ENCODE assay signal across 7 mouse cellular contexts in genomic region chr9:112233822-112234504, GRCm38 (mm10). TPM values are rescaled to one million over a fixed set of nuclear protein-coding genes. Genes with fewer than 3 reads are reported as not detected.
DNase-seq lines count a peak whose midpoint lies in the region; ATAC-seq lines count a peak whose summit lies in the region.

No protein-coding gene starts in this region.

- peak overlapping the region; percentile 99 for H3K4me3 ChIP-seq in megakaryocyte, embryonic 14.5 days (replicated peaks)
- H3K4me3 ChIP-seq in forebrain, embryonic 12.5 days (replicated peaks): peak overlapping the region; percentile 57
- H3K4me3 ChIP-seq in limb, embryonic 10.5 days: peak overlapping the region; percentile 61
- peak overlapping the region; percentile 58 for H3K4me3 ChIP-seq in neural tube, embryonic 13.5 days

- H3K27me3 ChIP-seq in megakaryocyte, embryonic 14.5 days (replicated peaks): peaks cover 2% of the 10 kb centered on the region
- H3K27me3 ChIP-seq in forebrain, embryonic 12.5 days: peaks cover 58% of the 10 kb centered on the region
- peaks cover 70% of the 10 kb centered on the region for H3K27me3 ChIP-seq in limb, embryonic 10.5 days (ENCODE audit: low read depth, poor library complexity, severe bottlenecking)
- H3K27me3 ChIP-seq in neural tube, embryonic 13.5 days: peaks cover 30% of the 10 kb centered on the region

- peak; percentile 60 for DNase-seq in limb, embryonic 10.5 days (ENCODE audit: low spot score)
- no peak for DNase-seq in right cerebral cortex, postnatal 10 days (ENCODE audit: low spot score in 2 of 2)
- DNase-seq in kidney, postnatal 14 days: no peak

- H3K9ac ChIP-seq in forebrain, embryonic 12.5 days: peak overlapping the region; percentile 71; the same call in 1 of the 2 replicates
- H3K9ac ChIP-seq in neural tube, embryonic 13.5 days: peak overlapping the region; percentile 78

- WGBS in forebrain, embryonic 12.5 days: 16% methylated on average over 12 of the region's 12 CpGs
- WGBS in limb, embryonic 10.5 days: 18% methylated on average over 12 of the region's 12 CpGs
- 19% methylated on average over 12 of the region's 12 CpGs for WGBS in neural tube, embryonic 13.5 days

- H3K9me3 ChIP-seq in megakaryocyte, embryonic 14.5 days: no peaks in the 10 kb centered on the region
- H3K9me3 ChIP-seq in forebrain, embryonic 12.5 days: no peaks in the 10 kb centered on the region
- no peaks in the 10 kb centered on the region for H3K9me3 ChIP-seq in limb, embryonic 10.5 days (replicated peaks)
- no peaks in the 10 kb centered on the region for H3K9me3 ChIP-seq in neural tube, embryonic 13.5 days

- no peak for ATAC-seq in megakaryocyte, adult 5-6 weeks (ENCODE audit: poor library complexity, severe bottlenecking)
- ATAC-seq in forebrain, embryonic 12.5 days (ENCODE audit: low FRiP score): no peak
- no peak for ATAC-seq in neural tube, embryonic 13.5 days (ENCODE audit: low read depth)

- H3K4me1 ChIP-seq in megakaryocyte, embryonic 14.5 days: peaks cover 64% of the 10 kb centered on the region
- peaks cover 16% of the 10 kb centered on the region for H3K4me1 ChIP-seq in forebrain, embryonic 12.5 days
- peaks cover 18% of the 10 kb centered on the region for H3K4me1 ChIP-seq in limb, embryonic 10.5 days
- peaks cover 18% of the 10 kb centered on the region for H3K4me1 ChIP-seq in neural tube, embryonic 13.5 days (replicated peaks)

- peak overlapping the region; percentile 95 for H3K4me2 ChIP-seq in forebrain, embryonic 12.5 days
- peak overlapping the region; percentile 67 for H3K4me2 ChIP-seq in neural tube, embryonic 13.5 days

- H3K36me3 ChIP-seq in megakaryocyte, embryonic 14.5 days (replicated peaks; ENCODE audit: low read length): no peaks in the 10 kb centered on the region
- no peaks in the 10 kb centered on the region for H3K36me3 ChIP-seq in forebrain, embryonic 12.5 days (replicated peaks)
- no peaks in the 10 kb centered on the region for H3K36me3 ChIP-seq in limb, embryonic 10.5 days
- H3K36me3 ChIP-seq in neural tube, embryonic 13.5 days: no peaks in the 10 kb centered on the region

- peak overlapping the region; percentile 69 for H3K27ac ChIP-seq in forebrain, embryonic 12.5 days
- no peak overlapping the region for H3K27ac ChIP-seq in limb, embryonic 10.5 days
- peak overlapping the region; percentile 95 for H3K27ac ChIP-seq in neural tube, embryonic 13.5 days (replicated peaks)

RNA-seq across cellular contexts. Expression of gene Arpp21, which starts 1.8 kb away (rescaled TPM):
- polyA plus RNA-seq in megakaryocyte, embryonic 14.5 days (2012; ENCODE audit: insufficient read depth, low replicate concordance): 10.0 and 11.1 TPM in 2 replicates
- total RNA-seq in megakaryocyte, adult 5-6 weeks (2015): 1.6 TPM in 1 of 2 replicates, not detected in the other
- 0.18 and 0.49 TPM in 2 replicates for total RNA-seq in megakaryocyte, adult 5-6 weeks (2017)
- 8.3 and 10.4 TPM in 2 replicates for polyA plus RNA-seq in forebrain, embryonic 12.5 days (2016; fragmentation: Nextera tagmentation; extraction: Ambion mirVana)
- polyA plus RNA-seq in limb, embryonic 10.5 days (2016; fragmentation: Nextera tagmentation; extraction: Ambion mirVana): 0.48 and 1.2 TPM in 2 replicates
- 27.1 and 38.0 TPM in 2 replicates for polyA plus RNA-seq in neural tube, embryonic 13.5 days (2015; fragmentation: Nextera tagmentation; extraction: Ambion mirVana)
